Mouse (Mus musculus) limb, embryonic 14.5 days (tissue): ENCODE measurements around the gene Stx6. TPM values are rescaled to one million over a fixed set of nuclear protein-coding genes. Genes with fewer than 3 reads are reported as not detected.

Experiments used
- ATAC-seq: fragments of 200-750 bp; cut with Nextera tagmentation; 2 replicates; pipeline ENCODE4 v1.8.0; 2017; ENCODE audit warnings: low read depth, moderate number of reproducible peaks, moderate TSS enrichment; ENCODE audit not compliant: low FRiP score
- DNase-seq: peaks from one replicate; pipeline ENCODE4 v3.0.0-alpha.2; 2015; ENCODE audit warnings: low spot score
- H3K27ac ChIP-seq: fragments of 300-500 bp; sonication (generic); replicated peaks from 2 replicates; pipeline ENCODE4 v1.5.1; 2014; ENCODE audit warnings: low read depth, mild to moderate bottlenecking, low read length, moderate library complexity, mixed read lengths
- H3K27me3 ChIP-seq: fragments of 300-500 bp; sonication (generic); 2 replicates; pipeline ENCODE4 v1.6.1; 2014; ENCODE audit warnings: low read length, mixed read lengths; ENCODE audit not compliant: control insufficient read depth, insufficient read depth
- H3K36me3 ChIP-seq: fragments of 300-500 bp; sonication (generic); 2 replicates; pipeline ENCODE4 v1.6.1; 2014; ENCODE audit warnings: mild to moderate bottlenecking, low read length, moderate library complexity, mixed read lengths; ENCODE audit not compliant: control insufficient read depth, insufficient read depth
- H3K4me1 ChIP-seq: fragments of 300-500 bp; sonication (generic); 2 replicates; pipeline ENCODE4 v1.6.1; 2014; ENCODE audit warnings: antibody characterized with exemption, low read length, mixed read lengths; ENCODE audit not compliant: control insufficient read depth, insufficient read depth
- H3K4me2 ChIP-seq: fragments of 300-500 bp; sonication (generic); replicated peaks from 2 replicates; pipeline ENCODE4 v1.6.1; 2014; ENCODE audit warnings: low read depth, mild to moderate bottlenecking, low read length, moderate library complexity; ENCODE audit not compliant: severe bottlenecking
- H3K4me3 ChIP-seq: fragments of 300-500 bp; sonication (generic); replicated peaks from 2 replicates; pipeline ENCODE4 v1.5.1; 2014; ENCODE audit warnings: low read length
- H3K9ac ChIP-seq: fragments of 300-500 bp; sonication (generic); 2 replicates; pipeline ENCODE4 v1.6.1; 2014; ENCODE audit warnings: mild to moderate bottlenecking, low read depth, low read length, moderate library complexity; ENCODE audit not compliant: severe bottlenecking
- H3K9me3 ChIP-seq: fragments of 300-500 bp; sonication (generic); 2 replicates; pipeline ENCODE4 v1.6.1; 2016; ENCODE audit warnings: low read length; ENCODE audit not compliant: control insufficient read depth
- POLR2A ChIP-seq: fragments of 200-500 bp; IDR thresholded peaks from 2 replicates; pipeline ENCODE4 v1.8.0; 2012; ENCODE audit warnings: inconsistent platforms, mild to moderate bottlenecking, moderate library complexity, borderline replicate concordance; ENCODE audit not compliant: insufficient read depth, insufficient read length; ENCODE audit errors: extremely low read depth
- WGBS: fragments of 180-500 bp; shearing (Covaris S2); extraction: QIAGEN DNeasy Blood & Tissue Kit; methylation state at CpG from one replicate; pipeline ENCODE4 v1.1.7; 2014; 5-methylcytosine and 5-hydroxymethylcytosine counted together
- polyA plus RNA-seq, 2 experiments: library from polyadenylated mRNA; depleted of rRNA in 1 of 2; stranded (reverse) in 1 of 2; unstranded in 1 of 2; fragments of >200 nt; fragmentation: Nextera tagmentation in 1 of 2; extraction: Ambion mirVana in 1 of 2; gene quantifications; 2 replicates each; pipeline versions ENCODE4 v1.2.1 to v1.2.3; 2012 to 2014

The Stx6 gene
- polyA plus RNA-seq, 2 experiments: 80.1 to 89.9 TPM

GRCm38 (mm10) chr1:155146572-155146980, 11.9 kb upstream of the Stx6 start, which contains the start of gene Mr1:
Gene Mr1 (minus strand): TSS chr1:155146814.
- Histone ChIP-seq H3K4me3 (peak within 1 kb of the TSS; percentile 44), H3K9ac (peak within 1 kb of the TSS; percentile 57), H3K4me1 (peaks cover 8% of the 10 kb centered on the region), H3K36me3 (no peaks in the 10 kb centered on the region), H3K9me3 (no peaks in the 10 kb centered on the region), H3K4me2 (peak within 1 kb of the TSS; percentile 51), H3K27me3 (no peaks in the 10 kb centered on the region), H3K27ac (peak within 1 kb of the TSS; percentile 59)
- ATAC-seq: peak; percentile 98
- DNase-seq: peak; percentile 96
- TF ChIP-seq POLR2A: no peak
- 28% methylated on average over 8 of the region's 8 CpGs for WGBS

- no peak for TF ChIP-seq POLR2A
- Histone ChIP-seq H3K4me3 (no peak overlapping the region), H3K9me3 (no peaks in the 10 kb centered on the region), H3K9ac (no peak overlapping the region), H3K27ac (no peak overlapping the region), H3K4me2 (no peak overlapping the region), H3K36me3 (no peaks in the 10 kb centered on the region), H3K4me1 (peaks cover 8% of the 10 kb centered on the region), H3K27me3 (no peaks in the 10 kb centered on the region)
- ATAC-seq (no peak), DNase-seq (no peak)
- 86% methylated on average over 2 of the region's 2 CpGs for WGBS
These were observed 11.3 kb upstream of the Stx6 start for GRCm38 (mm10) chr1:155147228-155147627.

- H3K27me3 ChIP-seq: no peaks in the 10 kb centered on the region
- no peak for DNase-seq
- H3K9ac ChIP-seq: no peak overlapping the region
- H3K27ac ChIP-seq: no peak overlapping the region
- H3K4me1 ChIP-seq: peaks cover 8% of the 10 kb centered on the region
- H3K4me2 ChIP-seq: no peak overlapping the region
- no peaks in the 10 kb centered on the region for H3K9me3 ChIP-seq
- H3K4me3 ChIP-seq: no peak overlapping the region
- 95% methylated on average over 3 of the region's 3 CpGs for WGBS
- no peak for ATAC-seq
- no peak for TF ChIP-seq POLR2A
- H3K36me3 ChIP-seq: no peaks in the 10 kb centered on the region
These were observed 9.1 kb upstream of the Stx6 start for GRCm38 (mm10) chr1:155149403-155149802.

GRCm38 (mm10) chr1:155150821-155151220, 7.7 kb upstream of the Stx6 start:
- no peak overlapping the region for H3K27ac ChIP-seq
- H3K4me3 ChIP-seq: no peak overlapping the region
- ATAC-seq (no peak), DNase-seq (no peak)
- 89% methylated on average over 5 of the region's 5 CpGs for WGBS
- no peaks in the 10 kb centered on the region for H3K36me3 ChIP-seq
- no peaks in the 10 kb centered on the region for H3K27me3 ChIP-seq
- H3K9ac ChIP-seq: no peak overlapping the region
- no peaks in the 10 kb centered on the region for H3K9me3 ChIP-seq
- H3K4me1 ChIP-seq: peaks cover 5% of the 10 kb centered on the region
- no peak for TF ChIP-seq POLR2A
- no peak overlapping the region for H3K4me2 ChIP-seq

- Histone ChIP-seq H3K9me3 (no peaks in the 10 kb centered on the region), H3K4me3 (no peak overlapping the region), H3K27me3 (no peaks in the 10 kb centered on the region), H3K4me2 (no peak overlapping the region), H3K27ac (no peak overlapping the region), H3K4me1 (no peaks in the 10 kb centered on the region), H3K36me3 (no peaks in the 10 kb centered on the region), H3K9ac (no peak overlapping the region)
- ATAC-seq (no peak), DNase-seq (no peak)
- no peak for TF ChIP-seq POLR2A
- 73% methylated on average over 4 of the region's 4 CpGs for WGBS
These were observed 4.6 kb upstream of the Stx6 start for GRCm38 (mm10) chr1:155153906-155154305.
